Mouse (Mus musculus): ENCODE results near the gene Ilkap.

DNA sequence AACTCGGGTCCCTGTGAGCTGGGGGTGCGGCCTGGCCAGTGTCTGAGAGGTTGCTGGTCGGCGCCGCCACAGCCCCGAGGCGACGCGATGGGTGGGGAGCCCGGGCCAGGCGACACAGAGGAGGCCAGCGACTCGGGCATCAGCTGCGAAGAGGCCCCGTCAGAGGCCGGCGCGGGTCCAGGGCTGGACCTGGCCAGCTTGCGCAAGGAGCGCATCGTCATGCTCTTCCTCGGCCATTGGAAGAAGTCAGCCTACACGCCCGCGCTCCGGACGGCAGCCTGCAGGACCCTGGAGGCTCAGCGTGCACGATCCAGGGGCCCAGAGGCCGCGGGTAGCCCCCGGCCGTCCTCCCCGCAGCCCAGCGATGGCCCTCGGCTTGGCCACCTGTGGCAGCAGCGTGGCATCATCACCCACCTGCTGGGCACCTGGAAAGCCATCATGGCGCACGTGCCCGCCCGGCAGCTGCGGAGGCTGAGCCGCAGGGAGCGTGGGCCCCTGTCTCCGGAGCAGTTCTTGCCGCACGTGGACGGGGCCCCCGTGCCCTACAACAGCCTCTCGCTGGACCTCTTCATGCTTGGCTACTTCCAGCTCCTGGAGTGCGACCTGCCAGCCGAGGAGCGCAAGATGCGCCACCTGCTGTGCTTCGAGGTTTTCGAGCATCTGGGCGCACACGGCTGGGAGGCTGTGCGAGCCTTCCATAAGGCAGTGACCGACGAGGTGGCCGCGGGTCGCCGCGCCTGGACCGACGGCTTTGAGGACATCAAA lies 53.5 kb downstream of the Ilkap start:
- TF ChIP-seq HCFC1 (IDR thresholded peaks at IDR 0.05; ENCODE audit: borderline replicate concordance, insufficient read depth, low read length): no peak
- TF ChIP-seq ZNF384 (IDR thresholded peaks at IDR 0.05; ENCODE audit: low read depth, low read length): no peak

All from ES-E14 (cell line).